Mouse (Mus musculus) kidney, adult 18-20 months (tissue): Measurements from ENCODE around the gene Acot5.
A peak's percentile ranks its signal among the peaks of the same experiment; 100 is the strongest.
"Not testable (repeated sequence)": the region's sequence is repeated elsewhere in the genome, so short reads cannot be mapped to it uniquely, and the experiment has no call there.

ENCODE experiments used
- DNase-seq: peaks from one replicate; pipeline ENCODE4 v3.0.0; 2021

The Acot5 gene

DNA sequence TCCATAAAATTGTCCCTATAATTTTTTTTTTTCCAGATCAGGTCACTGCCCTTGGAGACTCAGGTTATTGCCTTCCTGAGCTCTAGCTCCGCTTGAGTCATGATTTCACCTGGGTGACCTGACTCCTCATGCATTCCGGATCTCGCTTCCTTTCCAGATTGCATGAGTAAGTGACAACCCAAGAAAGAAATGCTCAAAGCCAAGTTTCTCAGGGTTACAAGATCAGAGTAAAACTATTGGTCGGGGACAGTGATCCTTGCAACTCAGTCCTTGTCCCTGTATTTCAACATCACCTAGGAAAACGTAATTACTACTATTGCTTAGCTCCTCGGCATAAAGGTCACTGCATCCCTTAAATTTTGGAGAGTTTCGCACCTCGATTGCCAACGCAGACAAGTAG, at the start of gene Acot5:
Gene Acot5, plus strand, starts transcription at position 340 of the 400 bp plus-strand sequence.
- no peak for DNase-seq

DNA sequence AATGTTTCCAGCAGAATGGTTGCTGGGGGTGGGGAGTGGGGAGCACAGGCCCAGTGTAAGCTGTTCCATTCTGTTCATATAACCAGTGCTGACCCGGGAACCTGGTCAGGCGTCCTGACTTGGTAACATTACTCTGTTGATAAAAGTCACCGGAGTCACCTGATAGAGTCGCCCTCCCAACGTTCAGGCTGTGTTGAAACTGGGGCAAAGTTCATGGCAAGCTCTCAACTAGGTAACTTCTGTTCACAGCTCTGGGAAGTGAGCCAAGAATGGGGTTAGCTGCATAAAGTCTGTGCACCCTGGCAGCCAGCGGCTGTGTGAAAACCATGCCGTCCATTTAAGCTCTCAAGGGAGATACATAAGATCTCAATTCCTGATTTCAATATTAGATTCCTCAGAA, 48.6 kb upstream of the Acot5 start:
- peak; percentile 88 for DNase-seq

DNA sequence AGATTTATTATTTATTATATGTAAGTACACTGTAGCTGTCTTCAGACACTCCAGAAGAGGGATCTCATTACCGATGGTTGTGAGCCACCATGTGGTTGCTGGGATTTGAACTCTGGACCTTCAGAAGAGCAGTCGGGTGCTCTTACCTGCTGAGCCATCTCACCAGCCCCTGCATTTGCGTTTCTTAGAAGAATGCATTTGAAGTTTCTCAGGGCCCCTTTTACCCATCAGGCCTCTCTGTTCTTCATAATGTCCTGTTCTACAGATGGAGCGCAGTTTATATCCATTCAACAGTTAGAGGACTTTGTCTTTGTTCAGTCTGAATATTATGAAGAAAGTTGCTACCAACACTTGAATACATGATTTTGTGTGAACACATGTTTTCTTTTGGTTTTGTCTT, 46.9 kb upstream of the Acot5 start:
- DNase-seq, result not testable (repeated sequence)

DNA sequence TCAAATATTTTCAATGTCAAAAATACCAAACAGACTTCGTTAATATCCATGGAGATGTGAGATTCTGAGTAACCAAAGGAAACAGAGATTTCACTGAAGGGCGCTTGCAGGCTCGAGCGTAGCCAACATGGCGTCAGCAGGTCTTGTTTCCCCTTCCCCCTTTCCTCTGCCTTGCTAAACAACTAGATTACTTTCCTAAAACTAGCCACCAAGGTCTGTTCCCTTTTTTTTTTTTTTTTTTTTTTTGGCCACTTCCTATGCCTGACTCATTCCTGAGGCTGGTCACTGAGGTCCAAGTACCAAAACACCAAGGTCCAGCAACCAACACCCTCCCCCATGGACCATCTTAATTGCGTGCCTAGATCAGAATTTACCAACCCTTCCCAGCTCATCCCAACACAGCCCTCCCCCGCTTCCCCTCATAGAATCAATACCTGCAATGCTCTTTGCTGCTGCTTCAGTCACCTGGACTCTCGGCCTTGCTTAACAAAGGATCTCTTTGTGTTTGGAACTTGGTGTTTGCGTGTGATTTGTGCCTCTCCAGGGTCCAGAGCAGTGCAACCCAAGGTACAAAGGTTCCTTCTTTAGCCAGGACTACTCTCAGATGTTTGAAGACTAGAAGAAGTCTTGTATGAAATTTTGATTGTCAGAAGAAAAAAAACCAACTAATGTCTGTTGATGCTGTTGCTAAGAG, 45.9 kb upstream of the Acot5 start:
- no peak for DNase-seq

DNA sequence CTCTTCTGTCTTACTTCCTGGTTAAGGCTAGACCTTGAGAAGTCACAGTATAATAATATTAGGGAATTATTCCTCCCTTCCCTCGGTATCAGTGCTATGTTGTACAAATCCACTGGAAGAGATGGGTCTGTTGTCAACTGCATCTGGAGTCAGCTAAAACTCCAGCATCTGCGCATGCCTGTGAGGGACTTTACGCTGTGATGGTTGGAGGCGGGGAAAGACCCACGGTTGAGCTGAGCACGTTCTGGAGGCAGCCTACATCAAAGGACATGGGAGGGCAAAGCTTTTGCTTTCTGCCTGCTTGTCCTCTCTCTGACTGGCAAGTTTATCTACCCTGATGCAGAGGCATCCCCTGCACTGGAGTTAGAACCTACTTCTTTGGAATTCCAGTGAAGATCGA, 43.2 kb upstream of the Acot5 start:
- DNase-seq, result no peak

DNA sequence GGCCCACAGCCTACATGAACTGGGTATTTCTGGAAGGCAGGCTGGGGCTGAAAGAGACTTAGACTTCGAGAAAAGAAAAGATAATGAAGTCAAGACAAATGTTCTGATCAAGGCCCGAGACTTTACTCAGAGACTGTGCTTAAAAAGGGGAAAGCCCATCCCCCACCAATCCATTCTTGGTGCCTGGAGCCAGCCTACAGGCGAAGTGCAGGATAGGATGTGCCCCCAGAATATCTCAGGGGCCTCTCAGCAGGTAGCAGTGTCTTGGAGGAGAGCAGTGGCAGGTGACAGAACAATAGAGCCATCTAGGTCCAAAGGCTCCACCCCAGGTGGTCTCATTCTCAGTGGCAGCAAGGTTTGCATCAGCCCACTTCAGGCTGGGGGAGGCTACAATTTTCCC, 40.8 kb upstream of the Acot5 start:
- not testable (repeated sequence) for DNase-seq

DNA sequence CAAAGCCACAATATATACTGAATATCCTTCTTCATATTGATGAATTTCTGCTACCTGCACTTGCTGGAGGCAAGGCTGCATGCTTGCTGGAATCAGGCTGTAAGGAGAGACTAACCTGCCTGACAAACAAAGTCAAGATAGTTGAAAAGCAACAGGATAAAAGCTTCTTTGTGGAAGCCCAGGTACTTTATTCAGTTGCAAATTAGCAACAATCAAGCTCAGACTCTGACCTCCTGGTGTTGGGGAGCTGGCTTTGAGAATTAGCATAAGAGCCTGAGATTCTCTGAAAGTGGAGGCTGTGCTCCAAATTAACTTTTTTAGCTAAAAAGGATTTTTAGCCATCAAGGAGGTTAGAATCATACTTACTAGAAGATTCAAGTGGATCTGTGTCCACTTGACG, 40.1 kb upstream of the Acot5 start:
- not testable (repeated sequence) for DNase-seq

DNA sequence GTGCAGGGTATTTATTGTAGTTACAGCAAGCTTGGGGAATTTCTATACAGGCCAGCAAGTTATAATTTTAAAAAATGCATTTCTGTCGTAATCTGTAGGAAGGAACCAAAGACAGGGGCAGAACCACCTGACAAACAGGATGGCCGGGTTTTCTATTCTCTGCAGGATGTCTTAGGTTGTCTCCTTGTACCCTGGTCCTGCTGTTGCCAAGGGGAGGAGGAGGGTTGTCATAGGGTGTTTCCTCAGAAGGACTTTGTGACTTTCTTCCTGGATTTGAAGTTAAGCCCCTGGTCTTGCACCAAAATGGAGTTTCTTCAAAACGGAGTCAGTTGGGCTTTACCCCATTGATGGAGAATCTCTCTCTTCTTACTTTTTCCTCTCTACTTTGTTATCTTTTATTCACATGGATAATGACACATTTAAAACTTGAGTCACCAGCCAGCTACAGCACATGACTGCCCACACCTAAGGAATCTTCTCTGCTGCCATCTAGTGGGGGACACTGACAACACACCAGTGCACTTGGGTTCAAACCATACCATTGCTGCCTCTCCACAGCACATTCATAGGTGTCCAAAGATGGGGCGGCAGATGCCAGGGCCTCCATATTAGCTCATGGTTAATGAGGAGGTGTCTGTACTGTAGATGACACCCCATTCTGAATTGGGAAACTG, 38.3 kb upstream of the Acot5 start:
- peak; percentile 83 for DNase-seq

DNA sequence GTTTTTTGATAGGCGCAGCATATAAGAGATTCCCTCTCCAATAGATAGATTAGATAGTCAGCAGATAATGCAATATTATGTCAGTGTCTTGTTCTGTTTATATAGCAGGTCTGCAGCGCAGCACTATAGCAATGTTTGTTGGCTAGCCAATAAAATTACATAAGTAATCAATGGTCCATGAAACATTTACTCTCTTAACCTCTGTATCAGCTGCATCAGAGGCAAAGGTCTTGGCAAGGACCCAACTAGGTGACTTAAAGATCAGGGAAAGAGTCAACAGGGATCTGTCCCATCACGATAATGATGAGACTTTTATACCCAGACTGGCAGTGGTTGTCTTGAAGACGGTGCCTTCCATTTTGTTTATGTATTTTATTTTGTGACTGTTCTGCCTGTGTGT, 36.3 kb upstream of the Acot5 start:
- no peak for DNase-seq

DNA sequence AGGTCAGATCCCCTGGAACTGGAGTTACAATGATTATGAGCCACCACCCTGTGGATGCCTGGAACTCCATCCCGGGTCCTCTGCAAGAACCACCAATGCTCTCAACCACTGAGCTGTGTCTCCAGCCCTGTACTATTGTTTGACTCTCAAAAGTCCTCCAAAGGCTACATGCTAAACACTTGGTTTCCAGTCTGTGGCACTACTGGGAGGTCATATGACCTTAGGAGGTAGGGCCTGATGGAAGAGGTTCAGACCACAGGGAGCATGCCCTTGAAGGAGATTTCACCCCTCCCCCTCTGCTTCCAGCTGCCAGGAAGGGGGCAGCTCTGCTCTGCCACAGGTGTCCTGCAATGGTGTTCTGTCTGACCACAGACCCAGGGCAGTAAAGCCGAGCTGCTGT, 35.8 kb upstream of the Acot5 start:
- DNase-seq, result not testable (repeated sequence)

DNA sequence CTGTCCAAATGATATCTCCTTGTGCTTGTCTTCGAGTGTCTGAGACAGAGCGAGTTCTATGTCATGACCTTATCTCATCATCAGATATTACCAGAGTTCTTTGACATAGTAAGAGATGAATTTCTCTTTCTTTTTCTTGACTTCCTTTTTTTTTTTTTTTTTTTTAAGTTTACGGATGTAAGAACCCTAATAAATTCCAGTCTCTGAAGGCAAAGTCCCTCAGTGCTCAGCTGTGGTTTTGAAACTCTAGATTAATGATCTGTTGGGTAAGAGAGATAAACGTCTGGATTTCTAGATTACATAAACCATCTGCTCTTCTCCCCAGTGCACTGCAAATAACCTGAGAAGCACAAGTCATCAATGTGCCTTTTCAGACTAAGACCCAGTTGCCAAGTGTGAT, 35.0 kb upstream of the Acot5 start:
- DNase-seq, result no peak

DNA sequence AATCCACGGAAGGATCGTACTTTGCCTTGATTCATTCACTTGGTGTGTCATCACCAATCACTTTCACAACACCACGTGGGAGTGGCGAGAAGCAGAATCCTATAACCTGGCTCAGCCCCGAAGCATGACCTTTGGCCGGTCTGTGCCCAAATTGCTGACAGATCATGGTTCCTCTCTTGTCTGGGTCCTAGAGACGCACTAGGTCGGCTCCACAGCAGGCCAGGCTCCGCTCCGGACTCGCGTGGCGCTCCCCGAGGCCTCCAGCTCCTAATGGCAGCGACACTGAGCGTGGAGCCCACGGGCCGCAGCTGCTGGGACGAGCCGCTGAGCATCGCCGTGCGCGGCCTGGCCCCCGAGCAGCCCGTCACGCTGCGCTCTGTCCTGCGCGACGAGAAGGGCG, 30.9 kb upstream of the Acot5 start, which contains the start of gene Acot4:
Gene Acot4, plus strand, starts transcription at position 139 of the 400 bp plus-strand sequence.
- DNase-seq, result peak; percentile 81

DNA sequence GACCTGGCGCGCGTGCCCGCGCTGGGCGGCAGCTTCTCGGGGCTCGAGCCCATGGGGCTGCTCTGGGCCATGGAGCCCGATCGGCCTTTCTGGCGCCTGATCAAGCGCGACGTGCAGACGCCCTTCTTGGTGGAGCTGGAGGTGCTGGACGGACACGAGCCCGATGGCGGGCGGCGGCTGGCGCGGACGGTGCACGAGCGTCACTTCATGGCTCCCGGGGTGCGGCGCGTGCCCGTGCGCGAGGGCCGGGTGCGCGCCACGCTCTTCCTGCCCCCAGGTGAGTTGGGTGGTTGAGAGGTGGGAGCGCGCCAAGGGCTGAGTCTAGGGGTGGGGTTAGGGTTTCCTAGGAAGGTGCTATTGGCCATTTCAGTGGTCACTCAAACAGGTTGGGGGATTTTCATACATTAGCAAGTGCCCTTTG, 30.4 kb upstream of the Acot5 start, which contains the start of gene Gm49366:
Gene Gm49366, plus strand, starts transcription at position 245 of the 421 bp plus-strand sequence.
- peak; percentile 71 for DNase-seq

DNA sequence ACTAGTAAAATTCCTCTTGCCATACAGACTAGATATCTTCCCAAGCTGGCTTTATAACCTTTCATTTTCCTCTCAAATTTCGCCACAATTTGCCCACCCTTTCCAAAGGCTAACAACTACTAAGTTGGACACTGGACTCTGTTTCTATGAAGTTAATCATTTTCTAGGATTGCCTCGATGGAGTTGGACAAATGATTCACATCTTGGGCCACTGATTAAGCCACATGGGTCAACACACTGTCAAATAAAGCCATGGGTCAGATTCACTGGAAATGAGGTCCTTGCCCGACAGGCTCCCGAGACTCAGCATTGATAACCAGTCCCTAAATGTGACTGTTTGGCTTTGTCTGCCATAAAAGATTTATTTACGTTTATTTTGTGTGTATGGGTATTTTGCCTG, 26.9 kb upstream of the Acot5 start:
- DNase-seq, result peak; percentile 57

DNA sequence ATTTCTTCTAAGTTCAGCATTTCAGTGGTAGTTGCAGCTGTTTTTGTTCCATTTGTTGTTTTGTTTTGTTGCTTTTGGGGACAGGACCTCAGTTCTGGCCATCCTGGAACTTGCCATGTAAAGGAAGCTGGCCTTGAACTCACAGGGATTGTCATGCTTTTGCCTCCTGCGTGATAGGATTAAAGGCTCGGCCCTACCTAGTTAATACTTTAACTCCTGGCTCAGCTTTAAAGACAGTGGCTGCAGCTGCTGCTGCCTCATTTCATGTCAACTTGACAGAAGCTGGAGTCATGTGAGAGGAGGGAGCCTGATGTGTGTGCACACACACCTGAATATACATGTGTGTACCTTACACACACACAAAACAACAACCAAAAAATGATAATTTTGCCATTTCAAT, 25.1 kb upstream of the Acot5 start:
- no peak for DNase-seq

DNA sequence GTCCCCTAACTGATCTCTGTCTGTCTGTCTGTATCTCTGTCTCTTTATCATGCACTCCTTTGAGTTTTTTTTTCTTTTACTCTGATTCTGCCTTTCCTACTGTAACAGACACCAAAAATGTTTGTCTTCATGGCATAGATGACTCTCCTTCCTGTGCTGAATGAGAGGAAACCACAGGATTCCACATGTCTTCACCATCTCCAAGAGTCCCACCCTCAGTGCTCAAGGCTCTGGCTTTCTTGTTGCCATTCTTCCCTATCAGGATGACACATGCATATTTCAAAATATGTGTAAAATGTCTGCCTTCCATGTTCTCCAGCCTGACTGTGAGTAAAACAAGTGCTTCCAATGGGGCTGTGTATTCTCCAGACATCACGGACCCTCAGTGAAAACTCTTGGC, 22.2 kb upstream of the Acot5 start:
- no peak for DNase-seq

DNA sequence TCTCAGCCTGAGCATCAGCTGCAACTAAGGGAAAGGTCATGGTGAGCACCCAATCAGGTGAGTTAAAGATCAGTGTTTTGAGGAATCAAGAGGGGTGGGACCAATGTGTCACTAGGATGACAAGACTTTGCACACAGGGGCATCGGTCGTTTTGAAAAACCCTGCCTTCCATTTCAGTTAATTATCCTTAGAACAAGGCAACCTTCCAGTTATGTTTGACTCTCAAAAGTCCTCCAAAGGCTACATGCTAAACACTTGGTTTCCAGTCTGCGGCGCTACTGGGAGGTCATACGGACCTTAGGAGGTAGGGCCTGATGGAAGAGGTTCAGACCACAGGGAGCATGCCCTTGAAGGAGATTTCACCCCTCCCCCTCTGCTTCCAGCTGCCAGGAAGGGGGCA, 18.4 kb upstream of the Acot5 start:
- DNase-seq, result peak; percentile 53

DNA sequence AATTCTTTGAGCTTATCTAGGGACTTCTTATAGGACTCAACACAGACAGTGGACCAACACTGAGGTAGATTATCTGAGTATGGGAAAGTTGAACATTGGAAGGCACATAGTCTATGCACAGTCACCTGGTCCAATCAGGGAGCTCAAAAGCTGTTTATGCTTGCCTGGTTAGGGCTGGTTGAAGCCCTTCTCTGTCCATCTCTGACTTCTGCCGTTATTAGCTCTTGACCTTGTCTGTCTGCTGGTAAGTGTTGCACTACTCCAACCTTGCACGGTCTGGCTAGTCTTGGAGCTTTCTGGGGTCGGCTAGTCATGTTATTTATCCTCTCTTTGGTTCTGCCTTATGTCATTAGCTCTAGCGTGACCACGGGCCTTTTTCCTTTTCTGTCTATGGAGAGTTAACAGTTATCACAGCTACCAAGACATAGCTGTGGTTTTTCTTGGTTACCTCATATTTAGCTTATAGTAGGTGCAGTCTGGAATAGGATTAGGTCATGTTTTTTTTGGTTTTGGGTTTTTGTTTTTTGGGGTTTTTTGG, 17.1 kb upstream of the Acot5 start, which contains the start of gene Acot3:
Gene Acot3, plus strand, starts transcription at position 208 of the 538 bp plus-strand sequence.
- DNase-seq, result peak; percentile 47

DNA sequence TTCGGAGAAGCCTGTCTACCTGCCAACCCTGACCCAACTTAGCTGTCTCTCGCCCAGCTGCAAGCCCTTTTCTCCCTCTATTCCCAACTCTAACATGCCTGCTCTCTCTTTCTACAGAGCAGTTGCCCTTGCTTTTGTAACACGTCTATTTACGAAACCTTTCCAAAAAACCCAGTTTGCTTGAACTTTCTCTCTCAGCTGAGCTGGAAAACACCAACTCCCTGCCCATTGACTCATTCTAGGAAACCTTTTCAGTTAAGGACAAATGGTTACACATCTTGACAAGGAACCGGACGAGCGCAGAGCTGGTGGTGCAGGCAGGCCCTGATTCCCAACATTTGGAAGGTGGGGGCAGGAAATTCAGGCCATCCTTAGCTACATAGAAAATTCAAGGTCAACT, 16.5 kb upstream of the Acot5 start:
- no peak for DNase-seq

DNA sequence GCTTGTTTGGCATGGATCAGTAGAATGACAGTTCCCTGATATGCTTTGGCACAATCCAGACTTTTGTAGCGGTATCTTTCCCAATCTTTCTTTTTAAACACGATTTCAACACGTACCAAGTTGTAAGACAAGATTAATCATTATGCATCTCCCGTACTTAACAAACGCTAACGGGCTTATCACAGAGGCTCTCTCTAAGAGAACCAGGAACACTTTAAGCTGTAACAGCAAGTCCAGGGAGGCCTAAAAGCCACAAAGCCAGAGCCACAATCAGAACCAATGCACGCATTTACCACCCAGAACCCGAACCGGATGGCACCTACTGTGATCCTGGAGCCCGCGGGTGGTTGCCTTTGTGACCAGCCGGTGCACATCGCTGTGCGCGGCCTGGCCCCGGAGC, 16.0 kb upstream of the Acot5 start:
- DNase-seq, result peak; percentile 53

DNA sequence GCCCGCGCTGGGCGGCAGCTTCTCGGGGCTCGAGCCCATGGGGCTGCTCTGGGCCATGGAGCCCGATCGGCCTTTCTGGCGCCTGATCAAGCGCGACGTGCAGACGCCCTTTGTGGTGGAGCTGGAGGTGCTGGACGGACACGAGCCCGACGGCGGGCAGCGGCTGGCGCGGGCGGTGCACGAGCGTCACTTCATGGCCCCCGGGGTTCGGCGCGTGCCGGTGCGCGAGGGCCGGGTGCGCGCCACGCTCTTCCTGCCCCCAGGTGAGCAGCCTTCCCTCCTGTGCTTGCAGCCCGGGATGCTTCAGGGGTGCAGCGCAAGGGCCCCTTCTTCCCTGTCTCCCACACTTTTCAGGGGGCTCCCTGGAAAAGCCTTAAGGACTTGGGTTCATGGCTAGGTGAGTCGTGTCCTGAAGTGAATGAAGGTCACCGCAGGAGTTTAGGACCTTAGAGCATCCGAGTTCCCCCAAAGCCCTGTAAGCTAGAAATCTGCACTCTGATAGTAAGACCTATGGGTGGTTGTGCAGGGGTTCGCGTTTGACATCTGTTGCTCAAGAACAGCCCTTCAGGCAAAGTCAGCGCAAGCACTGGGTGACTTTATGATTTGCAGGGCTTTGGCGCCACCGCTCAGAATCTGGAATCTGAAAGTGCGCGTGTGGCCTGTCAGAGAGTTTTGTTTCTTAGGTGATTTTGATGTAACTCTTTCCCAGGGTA, 15.3 kb upstream of the Acot5 start:
- peak; percentile 61 for DNase-seq

DNA sequence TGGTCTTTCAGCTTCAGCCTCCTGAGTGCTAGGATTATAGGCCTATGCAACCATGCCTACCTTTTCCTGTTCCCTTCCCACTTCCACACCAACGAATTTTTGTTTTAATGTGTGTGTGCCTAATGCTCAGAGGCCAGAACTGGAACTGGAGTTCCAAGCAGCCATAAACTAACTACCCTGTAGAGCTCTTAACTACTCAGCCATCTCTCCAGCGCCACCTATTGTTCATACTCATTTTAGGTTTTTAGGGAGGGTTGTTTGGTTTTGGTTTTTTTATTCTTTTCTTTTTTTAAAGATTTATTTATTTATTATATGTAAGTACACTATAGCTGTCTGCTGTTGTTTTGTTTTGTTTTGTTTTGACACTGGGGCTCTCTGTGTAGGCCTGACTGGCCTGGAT, 8.2 kb upstream of the Acot5 start:
- no peak for DNase-seq

DNA sequence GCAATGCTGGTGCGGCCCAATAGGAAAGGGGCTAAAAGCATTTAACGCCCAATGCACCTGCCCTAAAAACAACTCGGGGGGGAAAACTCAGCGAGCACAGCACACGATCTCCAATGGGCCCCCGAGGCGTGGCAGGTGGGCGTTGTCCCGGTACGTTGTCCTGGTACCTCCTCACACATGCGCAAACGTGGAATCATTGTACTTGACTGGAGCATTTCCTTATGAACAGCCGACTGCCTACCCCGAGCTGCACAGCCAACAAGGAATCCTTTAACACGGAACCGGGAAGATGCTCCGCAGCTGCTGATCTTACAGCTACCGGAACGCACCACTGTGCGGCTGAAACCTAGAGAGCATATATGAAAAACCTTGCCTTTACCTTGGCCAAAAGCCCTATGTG, 6.8 kb upstream of the Acot5 start:
- no peak for DNase-seq

DNA sequence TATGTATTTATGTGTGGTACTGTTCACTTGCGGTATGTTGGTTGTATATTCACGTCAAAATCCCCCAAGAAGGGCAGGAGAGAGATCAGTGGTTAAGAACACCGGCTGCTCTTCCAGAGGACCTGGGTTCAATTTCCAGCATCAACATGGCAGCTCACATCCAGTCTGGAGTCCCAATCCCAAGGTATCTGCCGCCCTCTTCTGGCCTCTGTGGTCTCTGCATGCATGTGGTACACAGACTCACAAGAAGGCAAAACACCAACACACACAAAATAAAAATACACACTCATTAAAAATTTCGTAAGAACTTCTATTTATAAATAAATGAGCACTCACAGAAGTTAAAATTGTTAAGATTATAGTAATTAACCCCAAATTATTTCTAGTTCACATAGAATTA, 5.9 kb upstream of the Acot5 start:
- no peak for DNase-seq
